Mouse (Mus musculus): ENCODE results near the gene Ctsw. TPM values are rescaled to one million over a fixed set of nuclear protein-coding genes. Genes with fewer than 3 reads are reported as not detected.

The Ctsw gene
- total RNA-seq (2014; fragmentation: Nextera tagmentation) = not detected in 2 replicates
- not detected in 2 replicates for total RNA-seq (2017)
- not detected in 2 replicates for polyA plus RNA-seq (2012)

- TF ChIP-seq TAL1 (conservative IDR thresholded peaks at IDR 0.05; ENCODE audit: low read depth, low read length) (no peak), POLR2AphosphoS5 (IDR thresholded peaks at IDR 0.05; ENCODE audit: insufficient replicate concordance, low read depth, low read length) (no peak), GATA1 (IDR thresholded peaks at IDR 0.05; ENCODE audit: borderline replicate concordance, low read length) (no peak), CTCF (IDR thresholded peaks at IDR 0.05; ENCODE audit: low read depth, low read length) (no peak), GATA2 (IDR thresholded peaks at IDR 0.05; ENCODE audit: borderline replicate concordance, low read depth, low read length) (no peak)
- DNase-seq (ENCODE audit: low spot score) (no peak), ATAC-seq (ENCODE audit: extremely low read depth, insufficient number of reproducible peaks, low FRiP score, poor library complexity, severe bottlenecking) (no peak)
- Histone ChIP-seq H3K4me1 (ENCODE audit: insufficient read depth, low read depth, low read length) (peaks cover 23% of the 10 kb centered on the region), H3K9me3 (replicated peaks) (no peaks in the 10 kb centered on the region), H3K4me3 (ENCODE audit: low read depth, low read length) (no peak within 1 kb of the TSS), H3K36me3 (replicated peaks) (peaks cover 50% of the 10 kb centered on the region), H3K27me3 (ENCODE audit: insufficient read depth, low read length) (peaks cover 12% of the 10 kb centered on the region)
Observed at GRCm38 (mm10) chr19:5468374-5468773, at the start of gene Ctsw. Ctsw (minus strand) TSS chr19:5468507.

- Histone ChIP-seq H3K27me3 (ENCODE audit: insufficient read depth, low read length) (peaks cover 7% of the 10 kb centered on the region; the same call in 1 of the 2 replicates), H3K9me3 (replicated peaks) (no peaks in the 10 kb centered on the region), H3K4me1 (ENCODE audit: insufficient read depth, low read depth, low read length) (peaks cover 32% of the 10 kb centered on the region), H3K4me3 (ENCODE audit: low read depth, low read length) (no peak overlapping the region), H3K36me3 (replicated peaks) (no peaks in the 10 kb centered on the region)
- TF ChIP-seq CTCF (IDR thresholded peaks at IDR 0.05; ENCODE audit: low read depth, low read length) (no peak), TAL1 (conservative IDR thresholded peaks at IDR 0.05; ENCODE audit: low read depth, low read length) (no peak), POLR2AphosphoS5 (IDR thresholded peaks at IDR 0.05; ENCODE audit: insufficient replicate concordance, low read depth, low read length) (no peak), GATA1 (IDR thresholded peaks at IDR 0.05; ENCODE audit: borderline replicate concordance, low read length) (no peak), GATA2 (IDR thresholded peaks at IDR 0.05; ENCODE audit: borderline replicate concordance, low read depth, low read length) (no peak)
- DNase-seq (ENCODE audit: low spot score) (no peak), ATAC-seq (ENCODE audit: extremely low read depth, insufficient number of reproducible peaks, low FRiP score, poor library complexity, severe bottlenecking) (no peak)
Observed at GRCm38 (mm10) chr19:5516906-5517505, 48.7 kb upstream of the Ctsw start.

DNA sequence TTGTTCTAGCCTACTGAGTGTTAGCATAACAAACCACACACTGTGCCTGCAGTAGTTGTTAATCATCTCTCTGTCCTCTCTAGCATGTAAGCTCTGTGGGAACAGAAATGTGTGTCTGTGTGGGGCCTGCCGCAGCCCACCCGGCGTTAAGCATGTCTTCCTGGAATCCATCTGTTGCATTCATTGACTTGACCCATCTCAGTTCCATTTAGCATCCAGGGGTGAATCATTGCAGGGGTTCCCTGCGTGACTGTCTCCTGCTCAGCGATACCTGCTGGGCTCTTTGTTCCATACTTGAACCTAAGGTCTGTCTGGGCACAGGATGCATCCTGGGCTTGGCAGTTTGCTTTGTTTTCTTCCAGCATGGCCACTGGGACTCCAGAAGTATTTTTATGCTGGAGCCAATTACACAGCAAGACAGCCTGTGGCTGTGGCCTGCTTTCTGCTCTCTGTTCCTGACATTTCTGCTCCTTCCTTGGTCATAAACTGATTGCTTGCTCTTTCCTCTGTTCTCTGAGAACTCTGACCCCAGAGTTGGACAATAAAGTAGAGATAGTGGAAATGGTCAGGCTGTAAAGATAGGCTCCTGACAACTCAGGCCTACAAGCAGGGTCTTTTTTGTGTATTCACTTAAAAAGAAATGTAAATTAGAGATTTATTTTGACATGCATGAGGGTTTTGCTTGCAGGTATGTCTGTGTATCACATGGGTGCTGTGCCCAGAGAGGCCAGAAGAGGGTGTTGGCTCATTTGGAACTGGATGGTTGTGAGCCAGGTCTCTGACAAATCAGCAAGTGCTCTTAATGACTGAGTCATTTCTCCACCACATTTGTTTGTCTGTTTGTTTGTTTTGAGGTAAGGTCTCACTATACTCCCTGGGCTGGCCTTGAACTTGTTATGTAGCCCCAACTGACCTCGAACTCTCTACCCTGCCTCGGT, 47.8 kb upstream of the Ctsw start:
- H3K9me3 ChIP-seq (replicated peaks) = no peaks in the 10 kb centered on the region
- H3K4me1 ChIP-seq (ENCODE audit: insufficient read depth, low read depth, low read length) = peaks cover 41% of the 10 kb centered on the region
- DNase-seq (ENCODE audit: low spot score) (no peak), ATAC-seq (ENCODE audit: extremely low read depth, insufficient number of reproducible peaks, low FRiP score, poor library complexity, severe bottlenecking) (no peak)
- H3K4me3 ChIP-seq (ENCODE audit: low read depth, low read length) = no peak overlapping the region
- H3K27me3 ChIP-seq (ENCODE audit: insufficient read depth, low read length) = peaks cover under 1% of the 10 kb centered on the region; the same call in 1 of the 2 replicates
- H3K36me3 ChIP-seq (replicated peaks) = no peaks in the 10 kb centered on the region
- TF ChIP-seq TAL1 (conservative IDR thresholded peaks at IDR 0.05; ENCODE audit: low read depth, low read length) = no peak
- TF ChIP-seq CTCF (IDR thresholded peaks at IDR 0.05; ENCODE audit: low read depth, low read length) = no peak
- no peak for TF ChIP-seq POLR2AphosphoS5 (IDR thresholded peaks at IDR 0.05; ENCODE audit: insufficient replicate concordance, low read depth, low read length)
- no peak for TF ChIP-seq GATA2 (IDR thresholded peaks at IDR 0.05; ENCODE audit: borderline replicate concordance, low read depth, low read length)
- TF ChIP-seq GATA1 (IDR thresholded peaks at IDR 0.05; ENCODE audit: borderline replicate concordance, low read length) = no peak

- DNase-seq (ENCODE audit: low spot score) = no peak
- Histone ChIP-seq H3K4me3 (ENCODE audit: low read depth, low read length) (peak overlapping the region; percentile 13; the same call in 1 of the 2 replicates), H3K27me3 (ENCODE audit: insufficient read depth, low read length) (no peaks in the 10 kb centered on the region; the same call in 1 of the 2 replicates), H3K36me3 (replicated peaks) (no peaks in the 10 kb centered on the region), H3K4me1 (ENCODE audit: insufficient read depth, low read depth, low read length) (peaks cover 58% of the 10 kb centered on the region), H3K9me3 (replicated peaks) (no peaks in the 10 kb centered on the region)
- TF ChIP-seq GATA2 (IDR thresholded peaks at IDR 0.05; ENCODE audit: borderline replicate concordance, low read depth, low read length) (no peak), GATA1 (IDR thresholded peaks at IDR 0.05; ENCODE audit: borderline replicate concordance, low read length) (no peak), POLR2AphosphoS5 (IDR thresholded peaks at IDR 0.05; ENCODE audit: insufficient replicate concordance, low read depth, low read length) (no peak), TAL1 (conservative IDR thresholded peaks at IDR 0.05; ENCODE audit: low read depth, low read length) (no peak), CTCF (IDR thresholded peaks at IDR 0.05; ENCODE audit: low read depth, low read length) (no peak)
- no peak for ATAC-seq (ENCODE audit: extremely low read depth, insufficient number of reproducible peaks, low FRiP score, poor library complexity, severe bottlenecking)
Observed at GRCm38 (mm10) chr19:5513005-5513349, 44.7 kb upstream of the Ctsw start.

DNA sequence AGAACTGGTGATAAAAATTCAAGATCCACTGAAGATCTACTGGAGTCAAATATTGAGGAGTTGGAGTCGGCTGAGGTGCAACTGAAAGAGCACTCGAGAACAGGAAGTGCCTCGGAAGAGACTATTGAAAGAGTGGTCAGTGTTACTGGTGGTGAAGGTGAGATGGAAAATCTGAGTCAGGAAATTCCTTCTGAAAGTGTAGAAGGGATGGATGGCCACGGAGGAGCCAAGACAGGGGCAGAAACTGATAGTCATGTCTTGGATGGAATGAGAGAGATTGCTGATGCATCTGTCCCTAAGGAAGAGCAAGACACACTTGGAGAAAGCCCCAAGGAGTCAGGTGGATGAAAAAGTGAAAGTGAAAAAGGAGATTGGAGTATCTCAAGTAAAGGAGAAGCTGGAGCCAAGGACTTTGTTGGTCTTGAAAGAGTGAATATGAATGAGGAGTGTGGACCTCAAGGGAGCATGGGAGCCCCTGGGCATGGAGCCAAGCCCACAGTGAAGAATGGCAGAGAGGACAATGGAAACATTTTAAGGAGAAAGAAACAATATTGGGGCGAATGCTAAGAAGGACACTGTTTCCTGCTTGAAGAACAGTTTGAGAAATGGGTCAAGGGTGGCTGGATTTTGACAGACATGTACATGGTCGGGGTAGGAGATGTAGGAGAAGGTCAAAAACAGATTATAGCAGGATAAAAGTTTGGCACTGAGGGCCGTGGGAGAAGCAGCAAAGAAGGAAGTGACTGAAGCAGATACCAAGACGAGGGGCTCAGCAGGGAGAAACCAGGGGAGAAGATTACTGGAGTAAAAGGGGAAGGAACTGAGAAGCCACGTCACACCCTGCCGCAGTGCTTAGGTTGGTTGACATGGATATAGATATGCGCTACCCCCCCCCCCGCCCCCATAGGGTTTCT, 44.0 kb upstream of the Ctsw start:
- H3K36me3 ChIP-seq (replicated peaks) = no peaks in the 10 kb centered on the region
- peak overlapping the region; percentile 13; the same call in 1 of the 2 replicates for H3K4me3 ChIP-seq (ENCODE audit: low read depth, low read length)
- TF ChIP-seq CTCF (IDR thresholded peaks at IDR 0.05; ENCODE audit: low read depth, low read length) (no peak), GATA2 (IDR thresholded peaks at IDR 0.05; ENCODE audit: borderline replicate concordance, low read depth, low read length) (no peak), TAL1 (conservative IDR thresholded peaks at IDR 0.05; ENCODE audit: low read depth, low read length) (no peak), POLR2AphosphoS5 (IDR thresholded peaks at IDR 0.05; ENCODE audit: insufficient replicate concordance, low read depth, low read length) (no peak), GATA1 (IDR thresholded peaks at IDR 0.05; ENCODE audit: borderline replicate concordance, low read length) (no peak)
- H3K9me3 ChIP-seq (replicated peaks) = no peaks in the 10 kb centered on the region
- H3K4me1 ChIP-seq (ENCODE audit: insufficient read depth, low read depth, low read length) = peaks cover 56% of the 10 kb centered on the region
- ATAC-seq (ENCODE audit: extremely low read depth, insufficient number of reproducible peaks, low FRiP score, poor library complexity, severe bottlenecking) = no peak
- DNase-seq (ENCODE audit: low spot score) = peak; percentile 63
- no peaks in the 10 kb centered on the region; the same call in 1 of the 2 replicates for H3K27me3 ChIP-seq (ENCODE audit: insufficient read depth, low read length)
